Mouse (Mus musculus) ES-Bruce4 (cell line): ENCODE data around the gene Celsr1. TPM values are rescaled to one million over a fixed set of nuclear protein-coding genes. Genes with fewer than 3 reads are reported as not detected.

Experiments
- H3K27ac ChIP-seq: 2 replicates; pipeline ENCODE4 v1.5.1; 2012; ENCODE audit warnings: low read length, inconsistent platforms; ENCODE audit not compliant: insufficient read depth
- H3K27me3 ChIP-seq: 2 replicates; pipeline ENCODE4 v1.6.1; 2012; ENCODE audit warnings: mild to moderate bottlenecking, low read length, inconsistent platforms; ENCODE audit not compliant: control insufficient read depth, poor library complexity, insufficient read depth, severe bottlenecking
- H3K36me3 ChIP-seq: 2 replicates; pipeline ENCODE4 v1.6.1; 2012; ENCODE audit warnings: inconsistent platforms, mild to moderate bottlenecking, low read length, moderate library complexity; ENCODE audit not compliant: control insufficient read depth, poor library complexity, insufficient read depth, severe bottlenecking
- H3K4me1 ChIP-seq: one replicate; pipeline ENCODE4 v1.8.1; 2011; ENCODE audit warnings: low read length; ENCODE audit not compliant: control insufficient read depth, insufficient read depth
- H3K4me3 ChIP-seq: 2 replicates; pipeline ENCODE4 v1.5.1; 2011; ENCODE audit warnings: low read depth, mild to moderate bottlenecking, low read length
- H3K9ac ChIP-seq: 2 replicates; pipeline ENCODE4 v1.6.1; 2012; ENCODE audit warnings: low read depth, mild to moderate bottlenecking, inconsistent platforms; ENCODE audit not compliant: poor library complexity, severe bottlenecking
- H3K9me3 ChIP-seq: replicated peaks from 2 replicates; pipeline ENCODE4 v1.6.1; 2012; ENCODE audit warnings: mild to moderate bottlenecking, low read length, inconsistent platforms; ENCODE audit not compliant: control insufficient read depth, poor library complexity, insufficient read depth, severe bottlenecking
- CTCF ChIP-seq: IDR thresholded peaks from one replicate; pipeline ENCODE4 v1.8.1; 2011; ENCODE audit warnings: low read depth, low read length
- EP300 ChIP-seq: IDR thresholded peaks from 2 replicates; pipeline ENCODE4 v1.6.1; 2011; ENCODE audit warnings: low read depth, low read length; ENCODE audit not compliant: insufficient read depth
- POLR2A ChIP-seq: IDR thresholded peaks from one replicate; pipeline ENCODE4 v1.8.1; 2011; ENCODE audit warnings: low read length; ENCODE audit not compliant: insufficient read depth
- polyA plus RNA-seq: library from polyadenylated mRNA; stranded (reverse); fragments of >200 nt; gene quantifications from 2 replicates; pipeline ENCODE4 v1.2.4, GENCODE M21; 2011; ENCODE audit warnings: low read depth; ENCODE audit not compliant: missing spikeins, insufficient read depth, insufficient read length

Gene Celsr1
- polyA plus RNA-seq, 1 experiment, result 10.2 TPM

- no peak for TF ChIP-seq CTCF
- no peak for TF ChIP-seq EP300
- no peak for TF ChIP-seq POLR2A
- Histone ChIP-seq H3K27ac (no peak overlapping the region), H3K4me1 (no peaks in the 10 kb centered on the region), H3K36me3 (no peaks in the 10 kb centered on the region), H3K4me3 (no peak overlapping the region), H3K27me3 (no peaks in the 10 kb centered on the region), H3K9me3 (no peaks in the 10 kb centered on the region), H3K9ac (no peak overlapping the region)
These were observed 71.9 kb downstream of the Celsr1 start for GRCm38 (mm10) chr15:85961651-85962050.

- Histone ChIP-seq H3K36me3 (no peaks in the 10 kb centered on the region), H3K9me3 (no peaks in the 10 kb centered on the region), H3K4me3 (no peak overlapping the region), H3K9ac (no peak overlapping the region), H3K27ac (no peak overlapping the region), H3K27me3 (no peaks in the 10 kb centered on the region), H3K4me1 (no peaks in the 10 kb centered on the region)
- TF ChIP-seq EP300, result no peak
- TF ChIP-seq POLR2A, result no peak
- no peak for TF ChIP-seq CTCF
These were observed 72.4 kb downstream of the Celsr1 start for GRCm38 (mm10) chr15:85961131-85961530.

GRCm38 (mm10) chr15:85956202-85956601 is 77.4 kb downstream of the Celsr1 start:
- Histone ChIP-seq H3K27me3 (no peaks in the 10 kb centered on the region), H3K36me3 (no peaks in the 10 kb centered on the region), H3K27ac (no peak overlapping the region), H3K4me3 (no peak overlapping the region), H3K4me1 (no peaks in the 10 kb centered on the region), H3K9me3 (no peaks in the 10 kb centered on the region), H3K9ac (no peak overlapping the region)
- no peak for TF ChIP-seq EP300
- TF ChIP-seq CTCF, result no peak
- no peak for TF ChIP-seq POLR2A

- TF ChIP-seq EP300, result no peak
- no peak for TF ChIP-seq CTCF
- TF ChIP-seq POLR2A, result no peak
- Histone ChIP-seq H3K9me3 (no peaks in the 10 kb centered on the region), H3K27ac (no peak overlapping the region), H3K4me1 (no peaks in the 10 kb centered on the region), H3K9ac (no peak overlapping the region), H3K36me3 (no peaks in the 10 kb centered on the region), H3K27me3 (no peaks in the 10 kb centered on the region), H3K4me3 (no peak overlapping the region)
These were observed 80.1 kb downstream of the Celsr1 start for GRCm38 (mm10) chr15:85953458-85953857.

- H3K4me1 ChIP-seq, result no peaks in the 10 kb centered on the region
- no peak for TF ChIP-seq EP300
- no peak for TF ChIP-seq POLR2A
- no peak for TF ChIP-seq CTCF
These were observed 84.0 kb downstream of the Celsr1 start for GRCm38 (mm10) chr15:85949421-85950164.

GRCm38 (mm10) chr15:85947967-85948366 is 85.6 kb downstream of the Celsr1 start:
- no peak overlapping the region for H3K9ac ChIP-seq
- no peaks in the 10 kb centered on the region for H3K4me1 ChIP-seq
- H3K4me3 ChIP-seq, result no peak overlapping the region
- TF ChIP-seq POLR2A (no peak), CTCF (no peak), EP300 (no peak)
- no peak overlapping the region for H3K27ac ChIP-seq
- no peaks in the 10 kb centered on the region for H3K36me3 ChIP-seq
- H3K9me3 ChIP-seq, result no peaks in the 10 kb centered on the region
- no peaks in the 10 kb centered on the region for H3K27me3 ChIP-seq

More at GRCm38 (mm10) chr15:85949421-85950164, 84.0 kb downstream of the Celsr1 start:
- Histone ChIP-seq H3K9me3 (no peaks in the 10 kb centered on the region), H3K27ac (no peak overlapping the region), H3K27me3 (no peaks in the 10 kb centered on the region), H3K36me3 (no peaks in the 10 kb centered on the region), H3K4me3 (no peak overlapping the region), H3K9ac (no peak overlapping the region)
